Mouse (Mus musculus) MEL (cell line): ENCODE results near the gene Olfr1276. TPM values are rescaled to one million over a fixed set of nuclear protein-coding genes. Genes with fewer than 3 reads are reported as not detected.

Experiments used
- DNase-seq: peaks from one replicate; pipeline ENCODE4 v3.0.0; 2011; ENCODE audit warnings: low read depth, low spot score
- H3K27ac ChIP-seq: 2 replicates; pipeline ENCODE4 v1.5.1; 2012; ENCODE audit warnings: low read depth, mild to moderate bottlenecking, control low read depth, low read length, moderate library complexity; ENCODE audit not compliant: control insufficient read depth
- H3K27me3 ChIP-seq, 2 experiments: fragments of 150-350 bp in 1 of 2; sonication (generic) in 1 of 2; 2 replicates each; pipeline ENCODE4 v1.6.1; 2012; ENCODE audit warnings: low read length in 2 of 2, mild to moderate bottlenecking in 2 of 2, improper control_type of control experiment in 1 of 2, moderate library complexity in 1 of 2; ENCODE audit not compliant: insufficient read depth in 2 of 2, control insufficient read depth in 1 of 2
- H3K36me3 ChIP-seq, 2 experiments: 2 replicates each; pipeline ENCODE4 v1.6.1; 2012 to 2014; ENCODE audit warnings: low read length in 2 of 2, improper control_type of control experiment in 1 of 2, inconsistent platforms in 1 of 2, mild to moderate bottlenecking in 1 of 2; ENCODE audit not compliant: insufficient read depth in 2 of 2, control insufficient read depth in 1 of 2
- H3K4me1 ChIP-seq, 2 experiments: fragments of 150-350 bp in 1 of 2; sonication (generic) in 1 of 2; 2 replicates each; pipeline ENCODE4 v1.6.1; 2012; ENCODE audit warnings: low read length in 2 of 2, improper control_type of control experiment in 1 of 2, mild to moderate bottlenecking in 1 of 2; ENCODE audit not compliant: insufficient read depth in 2 of 2, control insufficient read depth in 1 of 2
- H3K4me3 ChIP-seq, 2 experiments: fragments of 150-350 bp in 1 of 2; sonication (generic) in 1 of 2; 2 replicates each; pipeline ENCODE4 v1.5.1; 2012; ENCODE audit warnings: low read depth in 2 of 2, low read length in 2 of 2, mild to moderate bottlenecking in 2 of 2, moderate library complexity in 2 of 2, control low read depth in 1 of 2, improper control_type of control experiment in 1 of 2; ENCODE audit not compliant: control insufficient read depth in 1 of 2, insufficient read depth in 1 of 2
- H3K79me2 ChIP-seq: 2 replicates; pipeline ENCODE4 v1.6.1; 2012; ENCODE audit warnings: mild to moderate bottlenecking, low read length, moderate library complexity; ENCODE audit not compliant: control insufficient read depth, poor library complexity, insufficient read depth
- H3K9ac ChIP-seq: 2 replicates; pipeline ENCODE4 v1.6.1; 2012; ENCODE audit warnings: low read depth, mild to moderate bottlenecking, control low read depth, low read length, moderate library complexity; ENCODE audit not compliant: control insufficient read depth, poor library complexity, severe bottlenecking
- H3K9me3 ChIP-seq: fragments of 150-350 bp; sonication (generic); replicated peaks from 2 replicates; pipeline ENCODE4 v1.6.1; 2012; ENCODE audit warnings: mild to moderate bottlenecking, low read length, improper control_type of control experiment, moderate library complexity; ENCODE audit not compliant: insufficient read depth
- CTCF ChIP-seq, 3 experiments: IDR thresholded peaks in 2 of 3; conservative IDR thresholded peaks in 1 of 3; 2 replicates each; pipeline ENCODE4 v1.5.1; 2011 to 2012; ENCODE audit warnings: low read length in 3 of 3, low read depth in 2 of 3, mild to moderate bottlenecking in 2 of 3, improper control_type of control experiment in 1 of 3, inconsistent platforms in 1 of 3, mixed read lengths in 1 of 3, moderate library complexity in 1 of 3; ENCODE audit not compliant: control insufficient read depth in 1 of 3, insufficient read depth in 1 of 3, poor library complexity in 1 of 3, severe bottlenecking in 1 of 3
- HCFC1 ChIP-seq: IDR thresholded peaks from 2 replicates; pipeline ENCODE4 v1.6.1; 2012; ENCODE audit warnings: low read depth, mild to moderate bottlenecking, inconsistent platforms, low read length, improper control_type of control experiment, moderate library complexity
- JUND ChIP-seq: IDR thresholded peaks from 2 replicates; pipeline ENCODE4 v1.6.1; 2011; ENCODE audit warnings: low read depth, mild to moderate bottlenecking, improper control_type of control experiment, low read length
- KAT2A ChIP-seq: conservative IDR thresholded peaks from 2 replicates; pipeline ENCODE4 v1.6.1; 2012; ENCODE audit warnings: low read depth, low read length, improper control_type of control experiment, inconsistent platforms
- MAZ ChIP-seq: IDR thresholded peaks from 2 replicates; pipeline ENCODE4 v1.6.1; 2012; ENCODE audit warnings: low read depth, mild to moderate bottlenecking, inconsistent platforms, low read length, improper control_type of control experiment
- MEF2A ChIP-seq: IDR thresholded peaks from 2 replicates; pipeline ENCODE4 v1.6.1; 2014; ENCODE audit warnings: low read depth, mild to moderate bottlenecking, inconsistent platforms, low read length, improper control_type of control experiment; ENCODE audit not compliant: poor library complexity, insufficient replicate concordance, severe bottlenecking; ENCODE audit errors: extremely low read depth
- MXI1 ChIP-seq: IDR thresholded peaks from 2 replicates; pipeline ENCODE4 v1.6.1; 2011; ENCODE audit warnings: mild to moderate bottlenecking, low read depth, low read length, improper control_type of control experiment
- MYB ChIP-seq: IDR thresholded peaks from 2 replicates; pipeline ENCODE4 v1.6.1; 2011; ENCODE audit warnings: mild to moderate bottlenecking, low read depth, low read length, improper control_type of control experiment
- MYC ChIP-seq: IDR thresholded peaks from 2 replicates; pipeline ENCODE4 v1.6.1; 2011; ENCODE audit warnings: low read depth, mild to moderate bottlenecking, low read length, improper control_type of control experiment, moderate library complexity
- NELFE ChIP-seq: IDR thresholded peaks from 2 replicates; pipeline ENCODE4 v1.6.1; 2011; ENCODE audit warnings: low read depth, low read length, improper control_type of control experiment
- NRF1 ChIP-seq: IDR thresholded peaks from 2 replicates; pipeline ENCODE4 v1.6.1; 2014; ENCODE audit warnings: low read depth, mild to moderate bottlenecking, inconsistent platforms, low read length, improper control_type of control experiment, moderate library complexity; ENCODE audit not compliant: poor library complexity, insufficient read depth, severe bottlenecking
- RCOR1 ChIP-seq: IDR thresholded peaks from 2 replicates; pipeline ENCODE4 v1.6.1; 2012; ENCODE audit warnings: low read depth, mild to moderate bottlenecking, inconsistent platforms, low read length, improper control_type of control experiment
- TAL1 ChIP-seq: IDR thresholded peaks from 2 replicates; pipeline ENCODE4 v1.6.1; 2012; ENCODE audit warnings: mild to moderate bottlenecking, inconsistent platforms, low read length, moderate library complexity, mixed read lengths
- TCF12 ChIP-seq: IDR thresholded peaks from 2 replicates; pipeline ENCODE4 v1.6.1; 2014; ENCODE audit warnings: low read depth, mild to moderate bottlenecking, inconsistent platforms, low read length, improper control_type of control experiment, moderate library complexity
- UBTF ChIP-seq: IDR thresholded peaks from 2 replicates; pipeline ENCODE4 v1.6.1; 2012; ENCODE audit warnings: low read depth, mild to moderate bottlenecking, inconsistent platforms, low read length, improper control_type of control experiment, moderate library complexity, borderline replicate concordance; ENCODE audit not compliant: insufficient read depth
- USF2 ChIP-seq, 2 experiments: IDR thresholded peaks; 2 replicates each; pipeline ENCODE4 v1.6.1; 2011 to 2012; ENCODE audit warnings: improper control_type of control experiment in 2 of 2, low read length in 2 of 2, borderline replicate concordance in 1 of 2, inconsistent platforms in 1 of 2, low read depth in 1 of 2, mild to moderate bottlenecking in 1 of 2; ENCODE audit not compliant: insufficient read depth in 1 of 2
- ZC3H11A ChIP-seq: IDR thresholded peaks from 2 replicates; pipeline ENCODE4 v1.6.1; 2012; ENCODE audit warnings: low read depth, mild to moderate bottlenecking, inconsistent platforms, low read length, improper control_type of control experiment
- ZKSCAN1 ChIP-seq: IDR thresholded peaks from 2 replicates; pipeline ENCODE4 v1.6.1; 2012; ENCODE audit warnings: low read depth, mild to moderate bottlenecking, inconsistent platforms, low read length, improper control_type of control experiment, moderate library complexity
- ZMIZ1 ChIP-seq: IDR thresholded peaks from 2 replicates; pipeline ENCODE4 v1.6.1; 2012; ENCODE audit warnings: low read depth, mild to moderate bottlenecking, inconsistent platforms, low read length, improper control_type of control experiment, moderate library complexity
- ZNF384 ChIP-seq: IDR thresholded peaks from 2 replicates; pipeline ENCODE4 v1.6.1; 2012; ENCODE audit warnings: low read depth, mild to moderate bottlenecking, inconsistent platforms, low read length, improper control_type of control experiment
- polyA plus RNA-seq, 2 experiments: library from polyadenylated mRNA; stranded (reverse) in 1 of 2; unstranded in 1 of 2; fragments of >175 nt in 1 of 2; fragments of >200 nt in 1 of 2; gene quantifications; 2 replicates each; pipeline versions ENCODE4 v1.2.1 to v1.2.4; 2012; ENCODE audit warnings: low replicate concordance in 2 of 2, low read depth in 1 of 2; ENCODE audit not compliant: insufficient read length in 2 of 2, insufficient read depth in 1 of 2, missing spikeins in 1 of 2
- total RNA-seq: library from RNA; depleted of rRNA; stranded (reverse); fragments of 300-350 nt; gene quantifications from 2 replicates; pipeline ENCODE4 v1.2.3, GENCODE M21; 2012

The Olfr1276 gene
- total and polyA plus RNA-seq, 3 experiments: not detected

DNA sequence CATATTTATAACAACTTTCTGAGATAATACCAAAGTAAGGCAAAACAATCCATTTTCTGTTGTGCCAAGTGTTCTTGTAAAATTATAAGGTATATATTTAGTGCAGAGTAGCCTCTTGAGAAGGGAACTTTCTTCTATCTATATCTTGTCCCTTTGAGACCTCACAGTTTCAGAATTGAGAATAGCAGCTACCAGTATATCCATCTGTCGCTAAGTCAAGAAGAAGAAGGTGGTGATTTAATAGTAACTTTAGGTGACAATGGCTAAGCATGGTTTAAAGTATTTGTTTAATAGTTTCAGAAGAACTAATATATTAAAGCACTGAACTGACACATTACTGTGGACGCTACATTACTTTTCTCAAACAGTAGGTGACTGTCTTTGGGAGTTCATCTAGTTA is 19.7 kb downstream of the Olfr1276 start, which contains the start of gene Olfr1277:
TSS of gene Olfr1277 (minus strand) at position 101 of the 400 bp plus-strand sequence.
- Histone ChIP-seq H3K4me1 (no peaks in the 10 kb centered on the region), H3K36me3 (no peaks in the 10 kb centered on the region), H3K27ac (no peak within 1 kb of the TSS), H3K4me3 (no peak within 1 kb of the TSS), H3K79me2 (no peaks in the 10 kb centered on the region), H3K27me3 (no peaks in the 10 kb centered on the region), H3K9ac (no peak within 1 kb of the TSS), H3K9me3 (no peaks in the 10 kb centered on the region)
- no peak for TF ChIP-seq USF2 (IDR thresholded peaks at IDR 0.05; ENCODE audit: borderline replicate concordance in 1 of 2, insufficient read depth in 1 of 2, low read depth in 1 of 2, low read length in 2 of 2)
- no peak for DNase-seq

DNA sequence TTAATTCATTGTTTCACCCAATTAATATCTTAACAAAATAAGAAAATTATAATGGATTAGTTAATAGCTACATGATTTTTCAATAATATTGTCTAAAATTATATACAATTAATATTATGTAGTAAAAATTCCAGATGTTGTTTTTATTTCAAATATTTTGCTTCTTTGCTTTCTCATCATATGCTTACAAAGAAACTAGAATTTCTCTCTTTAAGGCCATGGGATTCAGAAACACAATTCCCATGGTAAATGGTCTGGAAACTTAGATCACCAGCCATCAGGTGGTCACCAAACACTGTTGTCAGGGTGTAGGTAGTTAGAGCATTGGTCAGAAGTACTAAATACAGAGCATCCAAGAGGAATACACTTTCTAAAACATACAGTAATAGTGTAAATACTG is 35.5 kb downstream of the Olfr1276 start, which contains the start of gene Olfr1278:
TSS of gene Olfr1278 (plus strand) at position 301 of the 400 bp plus-strand sequence.
- Histone ChIP-seq H3K9ac (no peak within 1 kb of the TSS), H3K79me2 (no peaks in the 10 kb centered on the region), H3K4me1 (no peaks in the 10 kb centered on the region), H3K36me3 (no peaks in the 10 kb centered on the region), H3K9me3 (no peaks in the 10 kb centered on the region), H3K4me3 (no peak within 1 kb of the TSS), H3K27me3 (no peaks in the 10 kb centered on the region), H3K27ac (no peak within 1 kb of the TSS)
- TF ChIP-seq UBTF: no peak
- no peak for DNase-seq

DNA sequence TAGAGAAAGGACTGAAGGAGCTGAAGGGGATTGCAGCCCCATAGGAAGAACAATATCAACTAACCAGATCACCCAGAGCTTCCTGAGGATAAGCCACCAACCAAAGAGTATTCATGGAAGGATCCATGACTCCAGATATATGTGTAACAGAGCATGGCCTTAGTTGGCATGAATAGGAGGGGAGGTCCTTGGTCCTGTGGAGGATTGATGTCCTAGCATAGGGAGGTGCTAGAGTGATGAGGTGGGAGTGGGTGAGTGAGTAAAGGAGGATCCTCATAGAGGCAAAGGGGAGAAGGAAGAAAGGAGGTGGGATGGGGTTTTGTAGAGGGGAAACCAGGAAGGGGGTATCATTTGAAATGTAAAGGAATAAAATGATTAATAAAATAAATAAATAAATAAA is 44.2 kb downstream of the Olfr1276 start:
- Histone ChIP-seq H3K4me3 (no peak overlapping the region), H3K79me2 (no peaks in the 10 kb centered on the region), H3K9ac (no peak overlapping the region), H3K4me1 (no peaks in the 10 kb centered on the region), H3K9me3 (no peaks in the 10 kb centered on the region), H3K27ac (no peak overlapping the region), H3K36me3 (no peaks in the 10 kb centered on the region), H3K27me3 (no peaks in the 10 kb centered on the region)
- TF ChIP-seq HCFC1: no peak
- TF ChIP-seq NELFE: no peak
- no peak for TF ChIP-seq ZMIZ1
- TF ChIP-seq MXI1: no peak
- no peak for TF ChIP-seq ZC3H11A
- no peak for TF ChIP-seq MEF2A
- no peak for TF ChIP-seq JUND
- no peak for TF ChIP-seq USF2 (IDR thresholded peaks at IDR 0.05; ENCODE audit: borderline replicate concordance in 1 of 2, insufficient read depth in 1 of 2, low read depth in 1 of 2, low read length in 2 of 2)
- no peak for TF ChIP-seq ZKSCAN1
- no peak for TF ChIP-seq ZNF384
- no peak for TF ChIP-seq CTCF (IDR thresholded peaks at IDR 0.05 in 2 of 3, conservative IDR thresholded peaks at IDR 0.05 in 1 of 3; ENCODE audit: control insufficient read depth in 1 of 3, insufficient read depth in 1 of 3, low read depth in 2 of 3, low read length in 3 of 3, poor library complexity in 1 of 3, severe bottlenecking in 1 of 3)
- no peak for TF ChIP-seq RCOR1
- no peak for TF ChIP-seq MYC
- TF ChIP-seq TAL1: no peak
- no peak for TF ChIP-seq MYB
- TF ChIP-seq NRF1: no peak
- TF ChIP-seq KAT2A: no peak
- TF ChIP-seq MAZ: no peak
- TF ChIP-seq TCF12: no peak
- no peak for DNase-seq
